Mouse (Mus musculus): Measurements from ENCODE around the gene Prl7c1. TPM values are rescaled to one million over a fixed set of nuclear protein-coding genes. Genes with fewer than 3 reads are reported as not detected.

The Prl7c1 gene
- not detected for polyA plus RNA-seq (2017; shearing (Covaris generic))

GRCm38 (mm10) chr13:27780704-27781103 lies at the start of gene Prl7c1:
TSS of gene Prl7c1 (minus strand) at chr13:27780804.

GRCm38 (mm10) chr13:27801354-27801753 lies 20.8 kb upstream of the Prl7c1 start, which contains the start of gene Prl2a1:
TSS of gene Prl2a1 (plus strand) at chr13:27801654.

Other genes starting within 250 kb of the Prl7c1 start
- gene Prl8a9, start 216.2 kb downstream of the Prl7c1 start, polyA plus RNA-seq (2017; shearing (Covaris generic)): not detected
- gene Prl8a1, start 198.6 kb downstream of the Prl7c1 start, polyA plus RNA-seq (2017; shearing (Covaris generic)): not detected
- gene Prl7b1, start 170.2 kb downstream of the Prl7c1 start, polyA plus RNA-seq (2017; shearing (Covaris generic)): not detected
- not detected for gene Prl7a1, start 138.3 kb downstream of the Prl7c1 start, polyA plus RNA-seq (2017; shearing (Covaris generic))
- gene Prl7a2, start 112.8 kb downstream of the Prl7c1 start, polyA plus RNA-seq (2017; shearing (Covaris generic)): not detected
- not detected for gene Prl7d1, start 64.1 kb downstream of the Prl7c1 start, polyA plus RNA-seq (2017; shearing (Covaris generic))
- gene Prl2a1, start 20.9 kb upstream of the Prl7c1 start, polyA plus RNA-seq (2017; shearing (Covaris generic)): not detected
- gene Prl2c1, start 68.5 kb upstream of the Prl7c1 start, polyA plus RNA-seq (2017; shearing (Covaris generic)): not detected
- not detected for gene Prl4a1, start 235.4 kb upstream of the Prl7c1 start, polyA plus RNA-seq (2017; shearing (Covaris generic))

Data from inflammation-experienced regulatory T-cells, adult 16 weeks (primary cell).